Mouse (Mus musculus): ENCODE measurements around the gene Nfix.
A peak's percentile ranks its signal among the peaks of the same experiment; 100 is the strongest.

DNA sequence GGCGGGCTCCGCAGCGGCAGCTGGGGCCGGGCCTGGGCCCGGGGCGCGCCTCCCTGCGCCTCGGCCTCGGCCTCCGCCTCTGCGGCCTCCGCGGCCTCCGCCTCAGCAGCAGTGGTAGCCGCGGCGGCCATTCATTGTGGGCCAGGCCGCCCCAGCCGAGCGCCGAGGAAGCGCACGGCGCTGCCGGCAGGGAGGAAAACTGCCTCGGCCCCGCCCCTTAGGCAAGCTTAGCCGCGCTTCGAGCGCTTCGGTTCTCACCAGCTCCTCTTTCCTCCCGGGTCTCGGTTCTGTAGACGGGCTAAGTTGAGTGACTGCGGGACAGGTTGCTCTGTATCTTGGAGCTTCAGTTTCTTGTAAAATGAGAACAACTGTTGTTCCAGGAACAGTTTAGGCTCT lies 112.4 kb downstream of the Nfix start, which contains the start of gene Nacc1:
- TF ChIP-seq EP300 (IDR thresholded peaks at IDR 0.05; ENCODE audit: insufficient read depth, low read depth, low read length) (no peak), CTCF (IDR thresholded peaks at IDR 0.05) (peak; percentile 57), POLR2A (IDR thresholded peaks at IDR 0.05; ENCODE audit: insufficient read depth, low read depth, low read length) (peak; percentile 67)

Measured in heart, adult 2 months (tissue).